Mouse (Mus musculus) kidney, adult 9 months (tissue): ENCODE results near the gene Vmn2r75.
"Not testable (repeated sequence)": the region's sequence is repeated elsewhere in the genome, so short reads cannot be mapped to it uniquely, and the experiment has no call there.

ENCODE experiments used
- DNase-seq: peaks from one replicate; pipeline ENCODE4 v3.0.0; 2022

Vmn2r75 gene

DNA sequence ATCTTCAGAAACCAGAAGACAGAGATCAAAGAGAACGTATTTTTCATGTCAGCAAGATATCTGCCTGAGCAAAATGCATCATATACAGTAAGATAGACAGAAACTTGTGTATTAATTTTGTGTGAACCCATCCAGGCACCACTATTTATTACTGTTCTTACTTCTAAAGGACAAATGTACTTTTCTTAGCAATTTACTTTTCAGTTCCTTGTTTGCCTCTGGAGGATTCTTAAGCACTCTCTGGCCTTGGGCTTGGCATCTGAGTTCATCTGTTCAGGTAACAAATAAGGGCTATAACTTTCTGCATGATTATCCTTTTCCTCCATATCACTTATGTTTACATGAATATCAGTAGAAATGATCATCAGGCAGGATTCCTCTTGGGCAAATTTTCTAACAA is at the start of gene Vmn2r75:
Gene Vmn2r75, minus strand, starts transcription at position 101 of the 400 bp plus-strand sequence.
- not testable (repeated sequence) for DNase-seq

DNA sequence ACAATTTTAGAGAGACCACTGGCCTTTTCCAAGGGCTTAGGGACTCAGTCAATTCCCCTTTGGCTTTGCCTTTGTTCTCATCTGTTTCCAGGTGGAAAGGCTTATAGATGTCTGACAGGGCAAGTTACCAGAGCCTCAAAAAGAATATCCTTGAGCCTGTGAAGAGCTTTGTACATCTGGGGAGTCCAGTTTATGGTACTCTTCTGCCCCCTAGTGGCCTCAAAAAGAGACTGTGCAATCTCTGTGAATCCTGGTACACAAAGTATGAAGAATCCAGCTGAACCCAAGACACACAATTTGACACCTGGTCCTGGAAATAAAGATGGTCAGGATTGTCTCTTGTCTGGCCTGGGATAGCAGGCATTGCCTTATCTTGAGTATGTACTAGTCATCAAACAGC is 39.8 kb upstream of the Vmn2r75 start:
- peak; percentile 22 for DNase-seq
